Mouse (Mus musculus) embryonic fibroblast, embryonic 13.5 days (primary cell): ENCODE measurements around the gene Gm20388.

Experiments
- CTCF ChIP-seq: IDR thresholded peaks from 2 replicates; pipeline ENCODE4 v1.5.1; 2011; ENCODE audit warnings: mild to moderate bottlenecking, control low read depth, low read length, moderate library complexity, borderline replicate concordance; ENCODE audit not compliant: insufficient read depth
- POLR2A ChIP-seq: IDR thresholded peaks from 2 replicates; pipeline ENCODE4 v1.6.1; 2011; ENCODE audit warnings: low read depth, mild to moderate bottlenecking, control low read depth, low read length, moderate library complexity

- TF ChIP-seq POLR2A (no peak), CTCF (no peak)
Observed at GRCm38 (mm10) chr8:123504591-123505195, 3594.1 kb downstream of the Gm20388 start.
